Mouse (Mus musculus): Measurements from ENCODE around the gene Ppm1d.

DNA sequence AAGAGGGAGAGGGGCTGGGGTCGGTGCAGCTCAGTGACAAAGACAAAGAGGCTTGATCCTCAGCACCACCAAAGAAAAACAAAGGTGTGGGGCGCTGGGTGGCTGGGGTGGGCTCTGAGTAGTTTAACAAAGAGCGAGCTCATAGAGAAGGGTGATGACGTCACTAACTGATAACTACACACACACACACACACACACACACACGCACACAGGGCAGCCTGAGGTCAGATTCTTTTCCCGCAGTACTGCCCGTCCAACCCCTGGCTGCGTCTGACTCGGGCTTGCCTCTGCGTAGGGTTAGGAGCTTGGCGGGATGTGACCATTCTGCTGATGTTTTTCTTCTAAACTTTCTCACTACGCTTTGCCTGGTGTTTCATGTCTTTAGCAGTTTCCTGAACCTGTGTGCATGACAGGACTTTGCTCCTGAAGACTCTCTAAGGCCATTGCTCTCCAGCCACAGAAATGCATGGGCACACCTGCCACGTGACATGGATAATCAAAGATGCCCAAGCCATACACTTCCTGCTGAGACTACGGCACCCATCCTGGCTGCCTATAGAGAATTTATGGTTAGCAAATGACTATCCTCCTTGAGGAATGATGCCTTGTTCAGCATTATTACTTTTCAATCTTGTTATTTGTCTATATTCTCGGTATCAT, 29.7 kb upstream of the Ppm1d start:
- TF ChIP-seq POLR2A (IDR thresholded peaks at IDR 0.05; ENCODE audit: borderline replicate concordance, low read depth, low read length) (no peak), CTCF (IDR thresholded peaks at IDR 0.05; ENCODE audit: low read depth, low read length) (no peak)
